Mouse (Mus musculus) liver, postnatal 0 days (tissue): ENCODE measurements around the gene Odf2l.

Source experiments
- CTCF ChIP-seq: sonication (generic); IDR thresholded peaks from 2 replicates; pipeline ENCODE4 v1.5.1; 2016; ENCODE audit warnings: antibody characterized with exemption, low read depth
- EP300 ChIP-seq: IDR thresholded peaks from 2 replicates; pipeline ENCODE4 v1.6.1; 2016; ENCODE audit warnings: antibody characterized with exemption, low read depth, mild to moderate bottlenecking

DNA sequence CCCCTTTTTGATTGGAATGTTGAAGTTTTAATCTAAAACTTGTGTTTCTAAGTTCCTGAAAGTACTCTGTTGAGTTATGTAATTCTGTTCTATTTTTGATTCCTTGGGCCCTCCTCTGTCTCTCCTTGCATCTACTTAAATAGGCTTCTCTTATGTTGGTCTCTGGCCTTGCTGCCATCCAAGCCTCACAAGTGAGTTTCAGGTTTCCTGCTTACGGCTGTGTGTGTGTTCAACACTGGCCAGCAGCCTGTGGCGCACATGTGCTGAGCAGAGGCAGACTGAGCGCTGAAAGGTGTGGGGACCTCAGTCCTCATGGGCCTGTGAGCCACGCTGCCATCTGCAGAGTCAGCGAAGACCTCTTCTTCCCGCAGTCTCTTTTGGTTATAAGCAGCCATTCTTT is 38.5 kb downstream of the Odf2l start:
- TF ChIP-seq CTCF (no peak), EP300 (no peak)
